Mouse (Mus musculus) hematopoietic stem cell, adult 5-6 weeks (primary cell): Measurements from ENCODE around the gene Msi2. TPM values are rescaled to one million over a fixed set of nuclear protein-coding genes. Genes with fewer than 3 reads are reported as not detected.

Experiments used
- ATAC-seq, 2 experiments: fragments of 125-278 bp in 1 of 2; replicated peaks in 1 of 2; 2 replicates each; pipeline ENCODE4 v1.8.0; 2016 to 2017; ENCODE audit warnings: inconsistent platforms in 2 of 2, mild to moderate bottlenecking in 2 of 2, moderate number of reproducible peaks in 2 of 2, low read depth in 1 of 2, moderate TSS enrichment in 1 of 2; ENCODE audit not compliant: low FRiP score in 2 of 2, poor library complexity in 2 of 2, severe bottlenecking in 2 of 2, insufficient read depth in 1 of 2, low TSS enrichment in 1 of 2
- total RNA-seq: library from RNA; stranded (forward); fragments of 172-1452, 232-1000 nt; gene quantifications from 2 replicates; pipeline ENCODE4 v1.2.3, GENCODE M21; 2017

Gene Msi2
- total RNA-seq, 1 experiment from 2014 or later = 397 TPM

GRCm38 (mm10) chr11:88572461-88572860 lies 145.9 kb downstream of the Msi2 start:
- ATAC-seq = no peak

GRCm38 (mm10) chr11:88570715-88571202 lies 147.6 kb downstream of the Msi2 start:
- no peak for ATAC-seq

GRCm38 (mm10) chr11:88566613-88567606 lies 151.4 kb downstream of the Msi2 start:
- ATAC-seq = no peak

- ATAC-seq = no peak
These were observed 153.5 kb downstream of the Msi2 start for GRCm38 (mm10) chr11:88564810-88565209.

- no peak for ATAC-seq
These were observed 153.9 kb downstream of the Msi2 start for GRCm38 (mm10) chr11:88564363-88564762.

GRCm38 (mm10) chr11:88561191-88561590 lies 157.1 kb downstream of the Msi2 start:
- ATAC-seq = no peak

GRCm38 (mm10) chr11:88560634-88561033 lies 157.7 kb downstream of the Msi2 start:
- no peak for ATAC-seq

- peak; percentile 23 to 69; a peak in 2 of 4 replicates for ATAC-seq
These were observed 158.8 kb downstream of the Msi2 start for GRCm38 (mm10) chr11:88559365-88559970.

GRCm38 (mm10) chr11:88558731-88559130 lies 159.6 kb downstream of the Msi2 start:
- ATAC-seq = no peak

- ATAC-seq = no peak
These were observed 160.3 kb downstream of the Msi2 start for GRCm38 (mm10) chr11:88557828-88558580.

GRCm38 (mm10) chr11:88557116-88557768 lies 161.1 kb downstream of the Msi2 start:
- ATAC-seq = no peak

- ATAC-seq = no peak
These were observed 162.3 kb downstream of the Msi2 start for GRCm38 (mm10) chr11:88555902-88556549.

GRCm38 (mm10) chr11:88555232-88555818 lies 163.0 kb downstream of the Msi2 start:
- ATAC-seq = no peak

GRCm38 (mm10) chr11:88553521-88554310 lies 164.6 kb downstream of the Msi2 start:
- no peak for ATAC-seq

- no peak for ATAC-seq
These were observed 165.3 kb downstream of the Msi2 start for GRCm38 (mm10) chr11:88552987-88553386.

- ATAC-seq = no peak
These were observed 165.9 kb downstream of the Msi2 start for GRCm38 (mm10) chr11:88552385-88552784.
